Mouse (Mus musculus) cerebellum, adult 9-11 months (tissue): ENCODE data around the gene Maml1.
A peak's percentile ranks its signal among the peaks of the same experiment; 100 is the strongest.

ENCODE experiments used
- DNase-seq: peaks from one replicate; pipeline ENCODE4 v3.0.0; 2022

Maml1 gene

DNA sequence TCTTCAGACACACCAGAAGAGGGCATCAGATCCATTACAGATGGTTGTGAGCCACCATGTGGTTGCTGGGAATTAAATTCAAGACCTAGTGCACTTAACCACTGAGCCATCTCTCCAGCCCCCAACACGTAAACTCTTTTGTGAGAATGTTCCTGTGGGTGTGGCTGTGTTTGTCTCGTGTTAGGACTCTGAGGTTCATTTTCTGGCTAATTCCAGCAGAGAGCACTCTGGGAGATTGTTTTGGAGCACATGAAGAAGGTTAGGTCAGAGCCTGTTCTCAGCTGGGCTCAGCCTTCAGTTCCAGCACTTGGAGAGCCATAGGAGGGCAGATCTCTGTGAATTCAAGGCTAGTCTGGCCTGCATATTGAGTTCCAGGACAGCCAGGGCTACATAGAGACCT, 72.3 kb downstream of the Maml1 start:
- DNase-seq: no peak

- no peak for DNase-seq
Measured at GRCm38 (mm10) chr11:50217811-50218210, 74.3 kb downstream of the Maml1 start.

DNA sequence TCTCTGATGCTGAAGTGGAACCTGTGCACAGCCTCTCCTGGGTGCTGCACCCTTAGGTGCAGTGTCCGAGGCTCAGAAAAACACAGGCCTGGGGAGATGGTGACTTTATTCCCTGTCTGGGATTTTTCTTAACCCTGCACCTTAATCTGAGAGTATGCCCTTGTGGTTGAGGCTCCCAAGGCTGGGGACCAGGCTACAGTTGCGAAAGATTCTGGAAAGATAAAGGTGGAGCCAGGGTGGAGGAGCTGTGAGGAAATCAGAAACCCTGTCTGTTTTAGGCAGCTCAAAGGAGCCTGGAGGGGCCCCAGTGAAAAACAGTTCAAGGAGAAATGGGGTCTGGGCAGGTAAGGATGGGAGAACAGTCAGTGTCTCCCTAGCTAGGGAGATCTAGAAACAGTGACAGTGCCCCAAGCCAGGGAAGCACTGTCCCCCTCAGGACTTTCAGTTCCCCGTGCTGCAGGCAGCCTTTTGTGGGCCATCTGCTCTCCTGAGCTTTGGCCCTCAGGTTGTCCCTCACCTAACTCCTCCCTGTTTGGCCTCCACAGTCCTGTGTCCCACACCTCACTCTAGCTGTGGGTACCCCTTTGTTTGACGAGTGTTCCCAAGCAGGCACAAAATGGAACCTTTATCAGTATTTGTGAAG, 75.3 kb downstream of the Maml1 start:
- no peak for DNase-seq

- DNase-seq: no peak
Measured at GRCm38 (mm10) chr11:50215633-50216032, 76.5 kb downstream of the Maml1 start.

DNA sequence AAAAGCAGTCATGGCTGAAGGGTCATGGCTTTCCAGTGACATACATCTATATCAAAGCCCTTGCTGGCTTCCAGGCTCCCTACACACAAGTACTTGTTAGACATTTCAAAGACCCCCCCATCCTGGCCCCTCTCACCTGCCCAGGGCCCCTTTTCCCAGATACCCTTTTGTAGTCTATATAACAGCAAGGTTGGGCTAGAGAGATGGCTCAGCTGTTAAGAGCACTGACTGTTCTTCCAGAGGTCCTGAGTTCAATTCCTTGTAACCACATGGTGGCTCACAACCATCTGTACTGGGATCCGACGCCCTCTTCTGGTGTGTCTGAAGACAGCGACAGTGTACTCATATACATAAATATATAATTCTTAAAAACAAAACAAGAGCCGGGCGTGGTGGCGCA, 77.5 kb downstream of the Maml1 start:
- no peak for DNase-seq

DNA sequence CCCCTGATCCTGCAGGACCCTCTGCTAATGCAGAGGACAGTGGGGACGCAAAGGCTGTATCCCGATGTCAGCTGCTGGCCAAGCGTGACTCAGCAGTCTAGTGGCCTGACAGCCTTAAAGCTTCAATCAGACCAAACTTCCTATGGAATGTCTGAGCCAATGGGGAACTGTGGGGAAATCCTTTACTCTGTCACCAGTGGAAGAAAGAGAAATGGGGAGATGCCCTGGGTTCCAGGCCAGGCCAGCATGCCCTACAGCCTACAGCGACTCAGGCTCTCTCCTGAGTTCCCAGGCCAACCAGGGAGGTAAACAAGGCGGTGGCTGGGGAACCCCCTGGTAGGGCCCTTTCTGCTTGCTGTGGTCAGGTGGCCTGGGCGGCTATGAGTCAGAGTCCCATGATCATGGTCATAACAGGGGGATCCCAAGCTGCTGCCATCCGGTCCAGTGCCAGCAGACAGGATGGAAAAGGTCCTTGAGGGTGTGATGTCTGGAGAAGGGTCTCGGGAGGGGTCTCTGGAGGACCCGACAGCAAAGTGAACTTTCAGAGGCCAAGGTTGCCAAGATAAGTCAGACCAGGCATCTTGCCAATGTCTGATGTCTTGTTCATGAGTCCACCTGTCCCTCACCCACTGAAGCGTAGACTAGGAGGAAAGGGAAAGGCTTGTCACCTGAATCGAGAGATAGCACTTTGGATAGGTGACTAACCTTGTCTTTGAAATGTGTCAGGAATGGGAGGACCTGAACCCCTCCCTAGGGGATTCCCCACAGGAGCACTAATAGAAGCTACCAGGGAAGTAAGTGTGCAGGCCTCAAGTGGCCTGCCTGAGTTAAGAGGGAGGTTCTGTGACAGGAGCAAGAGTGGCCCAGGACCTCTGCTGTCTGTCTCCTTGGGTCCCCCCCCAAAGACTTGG, 79.0 kb downstream of the Maml1 start:
- peak; percentile 80 for DNase-seq

GRCm38 (mm10) chr11:50212060-50212739, 79.9 kb downstream of the Maml1 start:
- DNase-seq: no peak

- no peak for DNase-seq
Measured at GRCm38 (mm10) chr11:50211322-50212059, 80.6 kb downstream of the Maml1 start.

- DNase-seq: peak; percentile 84
Measured at GRCm38 (mm10) chr11:50210505-50211151, 81.5 kb downstream of the Maml1 start, which contains the start of the genes Sqstm1 and Mgat4b. Gene Sqstm1, minus strand, starts transcription at chr11:50210827. Gene Mgat4b, plus strand, starts transcription at chr11:50210890.

GRCm38 (mm10) chr11:50210101-50210504, 82.0 kb downstream of the Maml1 start:
- DNase-seq: peak; percentile 97

DNA sequence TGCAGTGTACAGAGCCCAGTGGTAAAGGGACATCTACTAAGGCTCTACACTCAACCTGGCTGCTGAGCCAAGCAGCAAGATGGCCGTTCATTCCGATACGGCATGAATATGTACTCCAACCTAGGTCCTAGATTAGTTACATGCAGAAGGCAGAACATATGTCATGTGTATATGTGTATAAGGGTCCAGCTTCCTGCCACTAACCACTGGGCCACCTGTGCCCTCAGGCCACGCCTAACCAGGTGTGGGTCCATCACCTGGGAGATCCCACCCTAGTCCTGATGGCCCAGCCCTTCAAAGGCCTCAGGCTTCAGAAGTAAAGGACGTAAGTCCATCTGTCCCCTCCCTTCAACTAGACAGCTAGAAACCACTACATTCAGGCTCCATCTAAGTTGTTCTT, 84.1 kb downstream of the Maml1 start:
- no peak for DNase-seq

DNA sequence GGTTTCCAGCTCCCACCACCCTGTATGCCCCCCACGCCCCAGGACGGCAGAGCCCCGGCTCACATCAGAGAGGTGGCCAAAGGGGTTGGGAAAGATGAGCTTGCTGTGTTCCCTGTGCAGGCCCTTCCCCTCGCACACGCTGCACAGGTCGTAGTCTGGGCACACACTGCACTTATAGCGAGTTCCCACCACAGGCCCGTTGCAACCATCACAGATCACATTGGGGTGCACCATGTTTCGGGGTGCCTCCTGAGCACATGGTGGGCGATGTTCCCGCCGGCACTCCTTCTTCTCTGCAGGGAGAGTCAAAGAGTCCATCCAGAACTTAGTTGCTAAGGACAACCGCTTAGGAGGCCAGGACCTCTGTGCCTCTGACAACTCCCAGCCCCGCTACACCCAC, 84.8 kb downstream of the Maml1 start:
- DNase-seq: no peak

- DNase-seq: no peak
Measured at GRCm38 (mm10) chr11:50206037-50206436, 86.1 kb downstream of the Maml1 start.
